Mouse (Mus musculus) brain, embryonic 18.5 days (tissue): ENCODE measurements around the gene Clpsl2.

Experiments
- DNase-seq: peaks from one replicate; pipeline ENCODE4 v3.0.0-alpha.2; 2012; ENCODE audit warnings: low read depth, low spot score

The Clpsl2 gene

GRCm38 (mm10) chr17:28560598-28560997 is 11.4 kb downstream of the Clpsl2 start, which contains the start of gene Clps:
Gene Clps (minus strand): TSS chr17:28560766.
- DNase-seq, result no peak

GRCm38 (mm10) chr17:28561613-28562012 is 12.4 kb downstream of the Clpsl2 start:
- DNase-seq, result no peak

- DNase-seq, result no peak
These were observed 16.0 kb downstream of the Clpsl2 start for GRCm38 (mm10) chr17:28565181-28565580.

- DNase-seq, result no peak
These were observed 18.3 kb downstream of the Clpsl2 start for GRCm38 (mm10) chr17:28567541-28567940.

GRCm38 (mm10) chr17:28571868-28572267 is 22.7 kb downstream of the Clpsl2 start:
- DNase-seq, result no peak

GRCm38 (mm10) chr17:28572521-28572920 is 23.3 kb downstream of the Clpsl2 start:
- no peak for DNase-seq

GRCm38 (mm10) chr17:28572941-28573340 is 23.7 kb downstream of the Clpsl2 start:
- DNase-seq, result no peak

GRCm38 (mm10) chr17:28575244-28576125 is 26.3 kb downstream of the Clpsl2 start, which contains the start of gene Lhfpl5:
Gene Lhfpl5 (plus strand): TSS chr17:28575641.
- DNase-seq, result peak; percentile 10

- no peak for DNase-seq
These were observed 31.2 kb downstream of the Clpsl2 start for GRCm38 (mm10) chr17:28580396-28580795.

GRCm38 (mm10) chr17:28581056-28581455 is 31.8 kb downstream of the Clpsl2 start:
- DNase-seq, result no peak

GRCm38 (mm10) chr17:28586509-28586908 is 37.3 kb downstream of the Clpsl2 start:
- no peak for DNase-seq

GRCm38 (mm10) chr17:28588591-28588990 is 39.4 kb downstream of the Clpsl2 start:
- DNase-seq, result no peak

- no peak for DNase-seq
These were observed 41.4 kb downstream of the Clpsl2 start for GRCm38 (mm10) chr17:28590596-28590995.

GRCm38 (mm10) chr17:28591476-28591875 is 42.3 kb downstream of the Clpsl2 start:
- DNase-seq, result no peak

- DNase-seq, result peak; percentile 18
These were observed 43.8 kb downstream of the Clpsl2 start for GRCm38 (mm10) chr17:28592998-28593397.

GRCm38 (mm10) chr17:28593965-28594364 is 44.8 kb downstream of the Clpsl2 start:
- no peak for DNase-seq

GRCm38 (mm10) chr17:28600780-28601179 is 51.6 kb downstream of the Clpsl2 start:
- no peak for DNase-seq

- DNase-seq, result no peak
These were observed 52.5 kb downstream of the Clpsl2 start for GRCm38 (mm10) chr17:28601557-28602250.
